Mouse (Mus musculus): ENCODE measurements around the gene Cnnm2. TPM values are rescaled to one million over a fixed set of nuclear protein-coding genes. Genes with fewer than 3 reads are reported as not detected.
A peak's percentile ranks its signal among the peaks of the same experiment; 100 is the strongest.

The Cnnm2 gene
- total and polyA plus RNA-seq, 3 experiments = 4.0 to 10.7 TPM; not detected in 1

DNA sequence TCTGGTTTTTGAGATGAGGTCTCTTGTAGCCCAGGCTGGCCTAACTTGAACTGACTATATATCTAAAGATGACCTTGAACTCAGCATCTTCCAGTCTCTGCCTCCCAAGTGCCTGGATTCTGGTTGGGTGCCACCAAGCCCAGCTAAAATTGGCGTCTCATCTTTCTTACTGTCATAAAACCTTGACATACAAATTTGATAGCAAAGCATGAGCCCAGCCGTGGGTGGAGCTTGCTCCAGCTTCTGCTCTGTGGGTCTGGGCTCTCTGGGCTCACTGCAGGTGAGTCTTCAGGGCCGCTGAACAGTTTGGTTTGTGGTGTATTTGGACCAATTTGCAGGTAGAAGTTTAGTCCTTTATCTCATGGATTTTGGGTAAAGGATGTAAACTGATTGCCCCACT lies 112.5 kb downstream of the Cnnm2 start:
- Histone ChIP-seq H3K4me1 (ENCODE audit: control insufficient read depth in 1 of 2, insufficient read depth in 2 of 2, low read length in 2 of 2) (no peaks in the 10 kb centered on the region), H3K4me3 (ENCODE audit: control insufficient read depth in 1 of 2, insufficient read depth in 1 of 2, low read depth in 2 of 2, low read length in 2 of 2) (no peak overlapping the region), H3K9me3 (replicated peaks; ENCODE audit: insufficient read depth, low read length) (no peaks in the 10 kb centered on the region), H3K36me3 (ENCODE audit: control insufficient read depth in 1 of 2, insufficient read depth in 2 of 2, low read length in 2 of 2) (peaks cover 0 to 2% of the 10 kb centered on the region in 2 experiments; a peak in 1 of 4 replicates), H3K27me3 (ENCODE audit: control insufficient read depth in 1 of 2, insufficient read depth in 2 of 2, low read length in 2 of 2) (no peaks in the 10 kb centered on the region), H3K9ac (ENCODE audit: control insufficient read depth, low read depth, low read length, poor library complexity, severe bottlenecking) (no peak overlapping the region), H3K27ac (ENCODE audit: control insufficient read depth, low read depth, low read length) (no peak overlapping the region), H3K79me2 (ENCODE audit: control insufficient read depth, insufficient read depth, low read length, poor library complexity) (no peaks in the 10 kb centered on the region)
- TF ChIP-seq MAX (IDR thresholded peaks at IDR 0.05; ENCODE audit: low read length) = no peak
- no peak for TF ChIP-seq GATA1 (IDR thresholded peaks at IDR 0.05; ENCODE audit: low read depth, low read length)
- DNase-seq (ENCODE audit: low read depth, low spot score) = no peak

DNA sequence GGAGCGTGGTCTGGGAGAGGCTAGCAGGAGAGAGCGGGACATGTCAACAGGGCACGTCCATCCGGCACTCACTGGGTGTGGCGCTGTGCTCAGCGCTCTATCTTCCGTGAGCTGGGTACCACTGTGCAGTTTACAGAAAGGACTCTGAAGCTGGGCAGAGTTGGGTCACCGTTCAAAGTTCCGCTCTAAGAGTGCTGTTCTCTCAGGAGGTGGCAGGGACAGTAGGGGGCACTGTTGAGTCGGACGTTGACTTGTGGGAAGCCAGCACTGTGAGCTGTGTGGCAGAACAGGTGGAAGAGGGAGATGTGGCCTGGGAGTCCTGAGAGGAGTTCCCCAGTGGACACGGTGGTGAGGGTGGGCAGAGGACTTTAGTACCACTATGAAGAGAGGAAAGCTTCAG lies 114.4 kb downstream of the Cnnm2 start:
- Histone ChIP-seq H3K27me3 (ENCODE audit: control insufficient read depth in 1 of 2, insufficient read depth in 2 of 2, low read length in 2 of 2) (no peaks in the 10 kb centered on the region), H3K4me1 (ENCODE audit: control insufficient read depth in 1 of 2, insufficient read depth in 2 of 2, low read length in 2 of 2) (no peaks in the 10 kb centered on the region), H3K27ac (ENCODE audit: control insufficient read depth, low read depth, low read length) (no peak overlapping the region), H3K79me2 (ENCODE audit: control insufficient read depth, insufficient read depth, low read length, poor library complexity) (no peaks in the 10 kb centered on the region), H3K4me3 (ENCODE audit: control insufficient read depth in 1 of 2, insufficient read depth in 1 of 2, low read depth in 2 of 2, low read length in 2 of 2) (no peak overlapping the region), H3K36me3 (ENCODE audit: control insufficient read depth in 1 of 2, insufficient read depth in 2 of 2, low read length in 2 of 2) (no peaks in the 10 kb centered on the region), H3K9ac (ENCODE audit: control insufficient read depth, low read depth, low read length, poor library complexity, severe bottlenecking) (no peak overlapping the region), H3K9me3 (replicated peaks; ENCODE audit: insufficient read depth, low read length) (no peaks in the 10 kb centered on the region)
- no peak for TF ChIP-seq GABPA (IDR thresholded peaks at IDR 0.05; ENCODE audit: low read depth, low read length)
- TF ChIP-seq ZKSCAN1 (IDR thresholded peaks at IDR 0.05; ENCODE audit: low read depth, low read length) = no peak
- no peak for TF ChIP-seq POLR2AphosphoS2 (IDR thresholded peaks at IDR 0.05; ENCODE audit: low read length)
- peak; percentile 96 for TF ChIP-seq RAD21 (IDR thresholded peaks at IDR 0.05; ENCODE audit: low read depth, low read length)
- TF ChIP-seq SMC3 (IDR thresholded peaks at IDR 0.05; ENCODE audit: low read depth, low read length) = peak; percentile 100
- peak; percentile 97 to 99 (median 98) for TF ChIP-seq CTCF (IDR thresholded peaks at IDR 0.05 in 2 of 3, conservative IDR thresholded peaks at IDR 0.05 in 1 of 3; ENCODE audit: control insufficient read depth in 1 of 3, insufficient read depth in 1 of 3, low read depth in 2 of 3, low read length in 3 of 3, poor library complexity in 1 of 3, severe bottlenecking in 1 of 3)
- TF ChIP-seq MYC (IDR thresholded peaks at IDR 0.05; ENCODE audit: low read depth, low read length) = 0 out of 2 replicates have a peak, but pooled peaks have one; percentile 28
- TF ChIP-seq SIN3A (IDR thresholded peaks at IDR 0.05; ENCODE audit: low read length) = peak; percentile 77; the same call in 1 of the 2 replicates
- TF ChIP-seq EP300 (IDR thresholded peaks at IDR 0.05; ENCODE audit: low read depth in 1 of 2, low read length in 2 of 2) = peak in 1 of 2 experiments; percentile 10; a peak in 1 of 4 replicates
- 0 out of 2 replicates have a peak, but pooled peaks have one; percentile 23 for TF ChIP-seq BHLHE40 (IDR thresholded peaks at IDR 0.05; ENCODE audit: borderline replicate concordance, low read depth, low read length)
- peak; percentile 73; the same call in 1 of the 2 replicates for TF ChIP-seq MAZ (IDR thresholded peaks at IDR 0.05; ENCODE audit: low read depth, low read length)
- no peak for TF ChIP-seq TBP (IDR thresholded peaks at IDR 0.05; ENCODE audit: low read depth, low read length)
- TF ChIP-seq CHD2 (IDR thresholded peaks at IDR 0.05; ENCODE audit: low read length) = no peak
- peak; percentile 99 for TF ChIP-seq ZC3H11A (IDR thresholded peaks at IDR 0.05; ENCODE audit: low read depth, low read length)
- TF ChIP-seq MEF2A (IDR thresholded peaks at IDR 0.05; ENCODE audit: extremely low read depth, insufficient replicate concordance, low read depth, low read length, poor library complexity, severe bottlenecking) = no peak
- TF ChIP-seq E2F4 (IDR thresholded peaks at IDR 0.05; ENCODE audit: borderline replicate concordance, low read depth, low read length) = no peak
- TF ChIP-seq MXI1 (IDR thresholded peaks at IDR 0.05; ENCODE audit: low read depth, low read length) = peak; percentile 27; the same call in 1 of the 2 replicates
- TF ChIP-seq JUND (IDR thresholded peaks at IDR 0.05; ENCODE audit: low read depth, low read length) = no peak
- TF ChIP-seq NELFE (IDR thresholded peaks at IDR 0.05; ENCODE audit: low read depth, low read length) = no peak
- peak; percentile 19; the same call in 1 of the 2 replicates for TF ChIP-seq TCF12 (IDR thresholded peaks at IDR 0.05; ENCODE audit: low read depth, low read length)
- peak; percentile 52; the same call in 1 of the 2 replicates for TF ChIP-seq ZNF384 (IDR thresholded peaks at IDR 0.05; ENCODE audit: low read depth, low read length)
- DNase-seq (ENCODE audit: low read depth, low spot score) = peak; percentile 92
